Mouse (Mus musculus): ENCODE data around the gene Cdk15. TPM values are rescaled to one million over a fixed set of nuclear protein-coding genes. Genes with fewer than 3 reads are reported as not detected.

The Cdk15 gene
- polyA plus RNA-seq, 1 experiment, result 0.12 TPM

DNA sequence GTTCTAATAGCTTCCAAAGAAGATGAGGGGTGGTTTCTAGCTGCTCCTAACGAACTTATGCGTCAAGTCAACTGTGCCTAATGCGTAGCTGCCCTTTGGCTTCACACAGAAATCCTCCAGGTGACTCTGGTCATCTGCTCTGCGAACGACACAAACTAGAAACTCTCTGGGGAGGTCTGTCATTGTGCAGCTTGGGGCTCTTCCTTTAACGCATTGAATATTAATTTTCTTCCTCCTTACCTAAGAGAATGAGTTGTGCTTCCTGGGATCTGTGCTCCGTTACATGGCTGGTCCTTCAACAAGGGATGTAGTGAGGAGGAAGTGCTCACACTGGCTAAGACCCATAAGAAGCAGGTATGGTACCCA, 112.6 kb downstream of the Cdk15 start:
- Histone ChIP-seq H3K4me3 (ENCODE audit: control insufficient read depth, insufficient read depth, low read length) (no peak overlapping the region), H3K4me1 (replicated peaks; ENCODE audit: control insufficient read depth, insufficient read depth, low read length) (no peaks in the 10 kb centered on the region), H3K27me3 (ENCODE audit: control insufficient read depth, insufficient read depth, low read length) (no peaks in the 10 kb centered on the region), H3K36me3 (ENCODE audit: control insufficient read depth, insufficient read depth, low read length) (no peaks in the 10 kb centered on the region), H3K27ac (ENCODE audit: control insufficient read depth, insufficient read depth, low read length) (no peak overlapping the region)
- TF ChIP-seq POLR2A (IDR thresholded peaks at IDR 0.05; ENCODE audit: control insufficient read depth, extremely low read depth, insufficient read depth, low read length, poor library complexity), result no peak
- TF ChIP-seq CTCF (IDR thresholded peaks at IDR 0.05; ENCODE audit: borderline replicate concordance, control insufficient read depth, extremely low read depth, insufficient read depth, low read length, poor library complexity), result no peak
- WGBS, result 88% methylated on average over 7 of the region's 7 CpGs
- no peak for DNase-seq

DNA sequence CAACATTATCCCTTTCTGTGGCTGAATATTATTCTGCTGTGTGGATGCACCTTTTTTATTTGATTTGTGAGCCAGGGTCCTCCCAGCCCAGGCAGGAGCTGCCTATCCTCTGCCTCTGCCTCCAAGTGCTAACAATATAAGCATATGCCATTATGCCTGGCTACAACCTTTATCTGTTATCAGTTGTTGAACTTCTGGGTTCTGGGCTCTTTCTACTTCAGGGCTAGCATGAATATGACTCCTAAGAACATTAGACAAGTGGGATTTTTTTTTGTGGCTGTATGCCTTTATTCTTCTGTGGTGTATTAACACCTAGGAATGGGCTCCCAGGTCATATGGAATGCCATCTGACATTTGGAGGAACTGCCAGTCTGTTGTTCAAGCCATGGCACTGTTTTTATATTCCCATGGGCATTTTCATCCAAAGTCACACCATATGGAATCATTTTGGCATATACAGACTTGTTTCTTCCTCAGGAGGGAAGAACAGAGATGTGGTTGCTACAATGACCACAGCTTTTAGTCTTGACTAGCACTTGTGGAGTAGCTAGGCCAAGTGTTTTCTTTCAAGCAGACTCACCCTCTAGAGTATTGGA, 113.7 kb downstream of the Cdk15 start:
- H3K27me3 ChIP-seq (ENCODE audit: control insufficient read depth, insufficient read depth, low read length), result no peaks in the 10 kb centered on the region
- H3K4me1 ChIP-seq (replicated peaks; ENCODE audit: control insufficient read depth, insufficient read depth, low read length), result no peaks in the 10 kb centered on the region
- no peak for DNase-seq
- no peak overlapping the region for H3K4me3 ChIP-seq (ENCODE audit: control insufficient read depth, insufficient read depth, low read length)
- no peak overlapping the region for H3K27ac ChIP-seq (ENCODE audit: control insufficient read depth, insufficient read depth, low read length)
- no peak for TF ChIP-seq POLR2A (IDR thresholded peaks at IDR 0.05; ENCODE audit: control insufficient read depth, extremely low read depth, insufficient read depth, low read length, poor library complexity)
- TF ChIP-seq CTCF (IDR thresholded peaks at IDR 0.05; ENCODE audit: borderline replicate concordance, control insufficient read depth, extremely low read depth, insufficient read depth, low read length, poor library complexity), result no peak
- H3K36me3 ChIP-seq (ENCODE audit: control insufficient read depth, insufficient read depth, low read length), result no peaks in the 10 kb centered on the region

DNA sequence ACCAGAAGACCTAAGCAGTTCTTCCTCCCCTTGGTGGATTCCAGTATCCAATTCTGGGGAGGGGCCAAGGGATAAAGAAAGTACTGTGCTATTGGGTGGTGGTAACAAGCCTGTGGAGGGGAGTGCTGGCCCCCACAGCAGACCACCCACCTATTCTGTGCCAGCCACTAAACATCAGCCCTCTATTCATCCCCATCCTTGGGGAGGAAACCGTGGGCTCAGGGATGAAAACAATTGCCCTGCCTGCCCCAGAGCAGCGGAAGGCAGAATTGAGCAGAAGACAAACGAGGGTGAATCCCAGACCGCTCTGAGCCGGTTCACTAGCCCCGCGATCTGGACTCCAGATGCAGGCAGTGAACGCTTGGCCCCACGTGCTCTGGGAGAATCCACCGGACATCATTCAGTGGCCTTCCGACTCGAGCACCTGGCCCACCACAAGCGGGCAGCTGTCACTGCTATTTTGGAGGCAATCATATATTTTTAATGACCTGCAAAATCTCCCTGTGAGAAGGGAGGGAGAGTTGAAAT, 119.4 kb downstream of the Cdk15 start:
- H3K36me3 ChIP-seq (ENCODE audit: control insufficient read depth, insufficient read depth, low read length), result no peaks in the 10 kb centered on the region
- no peak overlapping the region for H3K27ac ChIP-seq (ENCODE audit: control insufficient read depth, insufficient read depth, low read length)
- TF ChIP-seq POLR2A (IDR thresholded peaks at IDR 0.05; ENCODE audit: control insufficient read depth, extremely low read depth, insufficient read depth, low read length, poor library complexity) (no peak), CTCF (IDR thresholded peaks at IDR 0.05; ENCODE audit: borderline replicate concordance, control insufficient read depth, extremely low read depth, insufficient read depth, low read length, poor library complexity) (no peak)
- no peaks in the 10 kb centered on the region for H3K4me1 ChIP-seq (replicated peaks; ENCODE audit: control insufficient read depth, insufficient read depth, low read length)
- H3K4me3 ChIP-seq (ENCODE audit: control insufficient read depth, insufficient read depth, low read length), result no peak overlapping the region
- no peaks in the 10 kb centered on the region for H3K27me3 ChIP-seq (ENCODE audit: control insufficient read depth, insufficient read depth, low read length)
- no peak for DNase-seq
- WGBS, result 86% methylated on average over 13 of the region's 13 CpGs

DNA sequence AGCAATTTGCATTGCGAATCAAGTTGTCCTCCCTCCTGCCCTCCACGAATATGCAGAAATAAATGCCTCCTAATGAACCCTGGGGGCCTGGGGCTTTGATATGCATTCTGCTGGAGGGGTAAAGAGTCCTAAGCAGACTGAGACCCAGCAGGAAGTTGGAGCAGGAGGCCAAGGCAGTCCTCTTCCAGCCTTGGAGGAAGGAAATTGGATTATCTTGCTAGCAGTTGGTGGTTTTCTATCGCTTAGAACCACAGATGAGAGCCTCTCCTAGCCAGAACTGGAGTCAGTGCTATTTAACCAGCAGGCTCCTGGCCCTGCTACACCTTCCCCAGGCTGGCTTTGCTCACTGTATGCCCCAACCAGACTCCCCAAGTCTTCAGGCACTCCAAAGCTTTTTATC, 119.9 kb downstream of the Cdk15 start:
- no peak for TF ChIP-seq POLR2A (IDR thresholded peaks at IDR 0.05; ENCODE audit: control insufficient read depth, extremely low read depth, insufficient read depth, low read length, poor library complexity)
- TF ChIP-seq CTCF (IDR thresholded peaks at IDR 0.05; ENCODE audit: borderline replicate concordance, control insufficient read depth, extremely low read depth, insufficient read depth, low read length, poor library complexity), result no peak
- H3K36me3 ChIP-seq (ENCODE audit: control insufficient read depth, insufficient read depth, low read length), result no peaks in the 10 kb centered on the region
- WGBS, result 58% methylated on average over 3 of the region's 3 CpGs

DNA sequence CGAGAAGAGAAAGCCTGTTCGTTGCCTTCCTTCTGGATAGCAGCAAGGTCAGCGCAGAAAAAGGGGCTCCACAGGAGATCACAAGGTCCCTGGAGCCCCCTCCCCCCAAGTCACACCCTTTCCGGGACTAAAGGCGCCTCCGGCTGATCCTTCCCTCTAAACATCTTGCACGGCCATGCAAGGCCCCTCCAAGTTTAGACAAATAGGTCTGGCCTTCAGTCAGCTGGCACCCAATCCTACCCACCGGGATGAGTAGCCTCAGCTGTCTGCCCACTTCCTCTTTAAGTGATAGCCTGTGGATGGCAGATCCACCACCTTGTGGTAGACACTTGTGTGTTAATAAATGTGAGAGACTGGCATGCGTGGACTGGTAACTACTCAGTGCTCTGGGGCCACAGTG, 120.6 kb downstream of the Cdk15 start:
- H3K27ac ChIP-seq (ENCODE audit: control insufficient read depth, insufficient read depth, low read length), result no peak overlapping the region
- H3K4me3 ChIP-seq (ENCODE audit: control insufficient read depth, insufficient read depth, low read length), result no peak overlapping the region
- H3K4me1 ChIP-seq (replicated peaks; ENCODE audit: control insufficient read depth, insufficient read depth, low read length), result no peaks in the 10 kb centered on the region
- H3K27me3 ChIP-seq (ENCODE audit: control insufficient read depth, insufficient read depth, low read length), result no peaks in the 10 kb centered on the region
- DNase-seq, result no peak
- 73% methylated on average over 9 of the region's 9 CpGs for WGBS
- no peak for TF ChIP-seq CTCF (IDR thresholded peaks at IDR 0.05; ENCODE audit: borderline replicate concordance, control insufficient read depth, extremely low read depth, insufficient read depth, low read length, poor library complexity)
- H3K36me3 ChIP-seq (ENCODE audit: control insufficient read depth, insufficient read depth, low read length), result no peaks in the 10 kb centered on the region

More for the DNA sequence above, 119.9 kb downstream of the Cdk15 start:
- Histone ChIP-seq H3K4me1 (replicated peaks; ENCODE audit: control insufficient read depth, insufficient read depth, low read length) (no peaks in the 10 kb centered on the region), H3K4me3 (ENCODE audit: control insufficient read depth, insufficient read depth, low read length) (no peak overlapping the region), H3K27me3 (ENCODE audit: control insufficient read depth, insufficient read depth, low read length) (no peaks in the 10 kb centered on the region), H3K27ac (ENCODE audit: control insufficient read depth, insufficient read depth, low read length) (no peak overlapping the region)
- no peak for DNase-seq

DNA sequence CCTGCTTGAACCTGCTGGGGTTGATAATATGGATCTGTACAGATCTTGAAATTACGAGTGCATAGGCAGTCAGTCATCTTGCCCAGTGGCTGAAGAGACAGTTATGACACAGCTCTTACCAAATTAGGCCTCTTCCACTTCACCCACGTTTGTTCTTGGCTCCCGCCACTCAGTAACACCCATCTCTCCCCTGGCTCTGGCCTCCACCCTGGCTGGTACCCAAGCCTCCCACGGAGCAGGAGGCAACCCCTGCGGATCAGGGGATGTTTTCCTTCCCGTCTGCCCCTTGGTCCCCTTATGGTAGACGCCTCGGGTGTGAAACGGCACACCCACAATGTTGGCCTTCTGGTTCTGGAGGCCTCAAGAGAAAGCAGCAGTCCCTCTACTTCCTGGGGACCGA, 124.2 kb downstream of the Cdk15 start:
- 87% methylated on average over 10 of the region's 10 CpGs for WGBS
- Histone ChIP-seq H3K27me3 (ENCODE audit: control insufficient read depth, insufficient read depth, low read length) (no peaks in the 10 kb centered on the region), H3K36me3 (ENCODE audit: control insufficient read depth, insufficient read depth, low read length) (no peaks in the 10 kb centered on the region), H3K4me1 (replicated peaks; ENCODE audit: control insufficient read depth, insufficient read depth, low read length) (no peaks in the 10 kb centered on the region), H3K27ac (ENCODE audit: control insufficient read depth, insufficient read depth, low read length) (no peak overlapping the region), H3K4me3 (ENCODE audit: control insufficient read depth, insufficient read depth, low read length) (no peak overlapping the region)
- TF ChIP-seq CTCF (IDR thresholded peaks at IDR 0.05; ENCODE audit: borderline replicate concordance, control insufficient read depth, extremely low read depth, insufficient read depth, low read length, poor library complexity) (no peak), POLR2A (IDR thresholded peaks at IDR 0.05; ENCODE audit: control insufficient read depth, extremely low read depth, insufficient read depth, low read length, poor library complexity) (no peak)
- DNase-seq, result no peak

DNA sequence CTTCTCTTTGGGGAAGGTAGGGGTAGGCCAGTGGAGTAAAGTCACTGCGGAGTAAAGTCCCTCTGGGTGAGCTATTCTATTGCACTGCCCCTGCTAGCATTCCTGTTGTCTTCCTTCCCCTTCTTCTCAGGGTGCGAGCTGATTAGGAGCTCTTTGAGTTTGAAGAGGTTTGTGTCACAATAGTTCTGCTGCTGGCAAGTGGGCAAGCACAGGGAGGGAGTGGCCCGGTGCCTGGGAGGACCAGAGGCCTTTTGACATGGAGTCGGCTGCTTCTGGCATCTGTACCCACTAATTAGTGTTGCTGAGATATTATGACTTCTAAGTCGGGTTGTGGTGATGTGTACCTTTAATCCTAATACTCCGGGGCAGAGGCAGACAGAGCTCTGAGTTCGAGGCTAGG, 124.8 kb downstream of the Cdk15 start:
- Histone ChIP-seq H3K4me1 (replicated peaks; ENCODE audit: control insufficient read depth, insufficient read depth, low read length) (no peaks in the 10 kb centered on the region), H3K36me3 (ENCODE audit: control insufficient read depth, insufficient read depth, low read length) (no peaks in the 10 kb centered on the region), H3K27ac (ENCODE audit: control insufficient read depth, insufficient read depth, low read length) (no peak overlapping the region), H3K27me3 (ENCODE audit: control insufficient read depth, insufficient read depth, low read length) (no peaks in the 10 kb centered on the region), H3K4me3 (ENCODE audit: control insufficient read depth, insufficient read depth, low read length) (no peak overlapping the region)
- 95% methylated on average over 7 of the region's 7 CpGs for WGBS
- no peak for DNase-seq
- no peak for TF ChIP-seq POLR2A (IDR thresholded peaks at IDR 0.05; ENCODE audit: control insufficient read depth, extremely low read depth, insufficient read depth, low read length, poor library complexity)
- TF ChIP-seq CTCF (IDR thresholded peaks at IDR 0.05; ENCODE audit: borderline replicate concordance, control insufficient read depth, extremely low read depth, insufficient read depth, low read length, poor library complexity), result no peak
